Mouse (Mus musculus) CD8-positive naive resting alpha-beta T cell, adult 2 months (primary cell): Measurements from ENCODE around the gene Slco2a1.

ENCODE experiments used
- DNase-seq, 2 experiments: peaks; one replicate each; pipeline ENCODE4 v3.0.0; 2022; ENCODE audit warnings: low read depth in 2 of 2, low spot score in 2 of 2

The Slco2a1 gene

DNA sequence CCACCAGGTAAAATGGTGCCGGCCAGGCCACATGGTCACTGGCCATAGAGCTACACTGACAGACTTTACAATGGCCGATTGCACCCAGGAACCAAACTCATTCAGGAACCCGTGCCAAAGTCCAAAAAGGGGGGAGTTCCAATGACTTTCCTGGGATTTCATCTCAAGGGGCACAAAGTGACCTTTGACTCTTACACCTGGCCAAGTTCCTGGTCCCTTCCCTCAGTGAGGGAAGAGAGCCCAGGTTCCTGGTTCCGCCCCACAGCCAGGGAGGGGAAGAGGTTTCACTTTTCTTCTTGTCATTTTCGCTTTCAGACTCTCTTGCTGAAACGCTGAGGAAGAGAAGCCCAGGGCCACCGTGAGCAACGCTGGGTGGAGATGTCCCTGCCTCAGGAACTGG, at the start of gene Slco2a1:
Gene Slco2a1 (plus strand): TSS at position 251 of the 400 bp plus-strand sequence.
- DNase-seq: no peak

DNA sequence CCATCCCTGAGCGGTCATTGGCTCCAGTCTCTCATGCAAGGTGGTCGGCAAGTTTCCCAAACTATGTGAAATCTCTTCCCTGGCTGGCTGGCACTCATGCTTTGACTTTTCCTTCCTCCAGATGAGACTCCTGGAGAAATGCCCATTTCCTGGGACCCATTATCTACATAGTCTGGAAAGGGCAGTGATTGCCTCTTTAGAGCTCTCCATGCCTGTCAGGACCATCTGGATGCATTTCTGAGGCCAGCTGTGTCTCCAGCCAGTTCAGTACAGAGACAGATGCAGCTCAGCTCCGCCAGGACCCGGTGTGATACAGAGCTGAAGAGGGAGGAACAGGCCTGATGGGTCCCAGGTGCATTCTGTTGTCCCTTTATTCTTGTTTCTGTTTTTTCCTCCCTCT, 46.3 kb upstream of the Slco2a1 start:
- DNase-seq: no peak

- DNase-seq: no peak
These were observed 43.6 kb upstream of the Slco2a1 start for GRCm38 (mm10) chr9:102944891-102945290.

DNA sequence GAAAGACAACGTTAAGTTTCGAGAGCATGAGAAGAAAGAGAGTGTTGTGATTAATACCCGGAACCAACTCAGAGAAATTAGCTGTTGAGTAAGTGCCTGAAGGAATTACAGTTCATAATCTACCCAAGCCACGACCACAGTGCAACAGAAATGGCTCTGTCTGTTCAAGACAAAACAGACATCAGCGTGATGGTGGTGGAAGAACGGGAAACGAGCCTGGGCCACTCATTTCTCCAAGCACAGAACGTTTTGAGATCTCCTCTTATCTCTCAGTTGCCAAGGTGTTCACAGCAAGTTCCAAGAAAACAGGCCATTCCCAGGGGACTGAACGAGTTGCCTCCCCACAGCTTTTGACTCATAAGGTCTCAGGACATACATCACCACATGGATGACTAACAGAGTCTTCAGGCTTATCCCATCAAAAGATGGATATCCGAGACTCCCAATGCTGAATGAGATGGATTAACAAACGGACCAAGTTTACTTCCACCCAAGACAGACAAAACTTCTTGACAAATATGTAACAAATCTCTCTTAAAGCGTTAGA, 42.0 kb upstream of the Slco2a1 start:
- no peak for DNase-seq

DNA sequence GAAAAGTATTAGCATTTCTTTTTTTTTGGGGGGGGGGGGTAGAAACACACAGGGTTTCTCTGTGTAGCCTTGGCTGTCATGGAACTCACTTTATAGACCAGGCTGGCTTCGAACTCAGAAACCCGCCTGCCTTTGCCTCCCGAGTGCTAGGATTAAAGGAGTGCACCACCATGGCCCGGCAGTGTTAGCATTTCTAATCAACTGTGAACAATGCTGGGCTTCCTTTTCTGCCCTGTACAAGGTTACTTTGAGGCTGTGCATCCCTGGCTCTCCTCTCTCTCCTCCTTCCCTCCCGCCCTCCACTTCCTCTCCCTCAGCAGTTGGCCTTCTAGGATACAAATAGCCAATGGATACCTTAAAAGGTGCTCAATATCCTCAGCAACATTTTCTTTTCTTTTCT, 39.8 kb upstream of the Slco2a1 start:
- DNase-seq: no peak

DNA sequence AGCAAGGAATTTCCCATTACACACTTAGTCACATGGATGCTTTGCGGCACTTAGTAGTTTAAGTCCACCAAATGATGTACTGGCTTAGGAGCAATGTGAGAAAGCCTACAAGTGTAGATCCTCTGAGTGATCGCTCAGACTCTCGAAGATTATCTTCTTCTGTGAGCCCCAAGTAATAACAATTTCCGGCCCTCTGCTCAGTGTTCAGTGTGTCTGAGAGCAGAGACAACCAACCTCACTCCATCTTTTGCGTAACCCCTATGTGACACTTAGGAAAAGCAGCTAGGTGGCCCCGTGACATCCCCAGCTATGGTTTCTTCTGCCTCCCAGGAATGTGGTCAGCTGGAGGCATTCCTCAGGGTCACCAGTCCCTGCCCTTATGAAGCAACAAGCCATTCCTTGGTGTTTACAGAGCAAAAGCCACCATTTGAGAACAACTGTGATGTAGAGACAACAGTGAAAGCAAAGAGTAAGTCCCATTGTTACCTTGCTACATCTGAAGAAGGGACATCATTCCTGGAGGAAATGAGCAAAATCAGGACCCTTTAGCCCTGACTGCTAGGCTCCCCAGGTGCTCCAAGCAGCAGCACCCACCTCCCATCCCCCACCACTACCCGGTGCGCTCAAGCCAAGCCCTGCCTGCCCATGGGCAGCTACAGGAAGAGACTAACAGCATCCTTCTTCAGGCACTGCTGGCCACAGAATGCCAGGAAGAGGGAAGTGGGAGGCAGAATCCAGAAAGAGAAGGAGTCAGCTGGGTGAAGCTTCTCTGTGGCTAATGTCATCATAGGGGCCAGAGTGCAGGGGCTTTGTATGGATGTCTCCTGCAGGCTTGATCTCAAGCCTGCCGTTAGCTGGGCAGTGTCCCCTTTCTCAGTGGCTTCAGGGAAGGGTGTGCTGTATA, 37.2 kb upstream of the Slco2a1 start:
- DNase-seq: no peak

DNA sequence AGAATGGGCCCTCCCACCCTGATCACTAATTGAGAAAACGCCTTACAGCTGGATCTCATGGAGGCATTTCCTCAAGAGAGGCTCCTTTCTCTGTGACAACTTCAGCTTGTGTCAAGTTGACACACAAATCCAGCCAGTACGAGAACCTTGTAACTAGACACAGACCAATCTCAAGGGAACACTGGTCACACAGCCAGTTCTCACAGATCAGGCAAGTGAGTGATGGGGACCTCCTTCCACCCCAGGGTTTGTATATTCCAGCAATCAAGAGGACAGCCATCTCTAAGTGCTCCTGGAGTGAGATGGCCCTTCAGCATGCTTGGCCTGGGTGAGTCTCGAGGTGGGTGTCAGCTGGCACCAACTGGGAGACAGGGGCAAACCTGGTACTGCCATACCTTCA, 32.6 kb upstream of the Slco2a1 start:
- DNase-seq: no peak

DNA sequence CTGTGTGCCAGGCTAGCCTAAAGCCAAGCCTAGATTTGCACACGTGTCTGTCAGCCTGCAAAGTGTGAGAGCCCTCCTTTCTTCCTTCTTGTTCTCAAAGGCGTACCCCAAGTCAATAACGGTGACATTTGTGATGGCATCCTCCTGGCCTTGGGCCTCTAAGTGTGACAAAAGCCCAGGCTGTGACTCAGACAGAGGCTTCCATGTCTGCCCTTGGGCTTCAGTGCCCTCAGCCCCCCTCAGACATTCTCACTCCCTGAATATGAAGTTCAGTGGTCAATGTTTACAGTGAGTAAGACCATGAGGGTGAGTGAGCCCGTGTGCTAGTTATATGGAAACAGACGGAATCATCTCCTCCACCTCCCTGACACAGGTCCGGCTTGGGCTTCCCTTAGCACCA, 29.8 kb upstream of the Slco2a1 start:
- no peak for DNase-seq

DNA sequence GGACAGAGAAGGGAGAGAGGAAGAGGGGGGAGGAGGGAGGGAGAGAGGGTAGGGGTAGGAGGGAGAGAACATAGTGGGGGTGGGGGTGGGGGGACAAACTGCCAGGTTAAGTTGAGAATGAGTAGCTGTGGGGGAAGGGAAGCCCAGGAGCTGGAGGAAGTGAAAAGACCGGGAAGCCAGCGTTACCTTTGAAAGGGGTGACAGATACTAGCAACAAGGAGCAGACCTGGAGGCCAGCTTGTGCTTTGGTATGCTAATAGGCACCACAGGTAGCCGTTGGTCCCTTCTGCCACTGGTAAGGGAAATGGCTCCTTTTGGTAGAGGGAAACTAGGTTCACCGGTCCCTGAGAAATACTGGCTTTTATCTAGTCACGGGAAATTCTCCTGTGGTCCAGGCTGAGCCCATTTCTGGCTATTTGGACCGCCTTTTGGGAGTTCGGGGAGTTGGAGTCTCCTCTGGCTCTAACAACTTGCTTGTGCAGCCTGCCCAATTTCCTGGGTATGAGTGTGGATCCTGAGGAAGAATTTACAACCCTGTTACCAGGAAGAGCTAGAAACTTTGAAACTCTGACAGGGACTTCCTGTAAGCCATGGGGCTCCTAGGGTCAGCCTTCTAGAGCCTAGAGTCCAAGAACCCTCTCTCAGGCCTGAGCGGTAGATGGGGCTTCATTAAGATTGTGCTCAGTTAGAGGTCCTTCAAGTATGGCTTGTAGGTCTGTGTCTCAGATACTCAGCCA, 27.0 kb upstream of the Slco2a1 start:
- DNase-seq: no peak

- DNase-seq: no peak
These were observed 26.3 kb upstream of the Slco2a1 start for GRCm38 (mm10) chr9:102962093-102962788.

- no peak for DNase-seq
These were observed 25.2 kb upstream of the Slco2a1 start for GRCm38 (mm10) chr9:102963321-102963720.

DNA sequence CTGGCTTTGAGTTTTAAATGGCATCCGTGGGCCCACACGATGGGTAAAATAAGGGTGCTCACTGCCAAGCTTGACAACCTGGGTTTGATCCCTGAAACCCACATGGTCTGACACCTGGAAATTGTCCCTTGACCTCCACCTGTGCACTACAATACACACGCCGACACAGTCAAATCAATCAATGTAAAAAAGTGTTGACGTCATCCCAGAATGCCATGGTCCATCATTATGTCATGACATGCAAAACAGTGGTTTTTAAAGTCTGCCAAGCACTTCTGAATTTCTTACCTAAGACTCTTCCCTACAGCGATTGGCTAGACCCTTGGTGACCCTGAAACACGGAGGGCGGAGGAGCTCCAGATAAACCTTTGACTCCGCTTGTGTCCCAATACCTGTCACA, 23.9 kb upstream of the Slco2a1 start:
- DNase-seq: no peak

- no peak for DNase-seq
These were observed 16.0 kb upstream of the Slco2a1 start for GRCm38 (mm10) chr9:102972393-102973050.

GRCm38 (mm10) chr9:102975887-102976286, 12.6 kb upstream of the Slco2a1 start:
- DNase-seq: no peak

- no peak for DNase-seq
These were observed 11.4 kb upstream of the Slco2a1 start for GRCm38 (mm10) chr9:102977090-102977489.

DNA sequence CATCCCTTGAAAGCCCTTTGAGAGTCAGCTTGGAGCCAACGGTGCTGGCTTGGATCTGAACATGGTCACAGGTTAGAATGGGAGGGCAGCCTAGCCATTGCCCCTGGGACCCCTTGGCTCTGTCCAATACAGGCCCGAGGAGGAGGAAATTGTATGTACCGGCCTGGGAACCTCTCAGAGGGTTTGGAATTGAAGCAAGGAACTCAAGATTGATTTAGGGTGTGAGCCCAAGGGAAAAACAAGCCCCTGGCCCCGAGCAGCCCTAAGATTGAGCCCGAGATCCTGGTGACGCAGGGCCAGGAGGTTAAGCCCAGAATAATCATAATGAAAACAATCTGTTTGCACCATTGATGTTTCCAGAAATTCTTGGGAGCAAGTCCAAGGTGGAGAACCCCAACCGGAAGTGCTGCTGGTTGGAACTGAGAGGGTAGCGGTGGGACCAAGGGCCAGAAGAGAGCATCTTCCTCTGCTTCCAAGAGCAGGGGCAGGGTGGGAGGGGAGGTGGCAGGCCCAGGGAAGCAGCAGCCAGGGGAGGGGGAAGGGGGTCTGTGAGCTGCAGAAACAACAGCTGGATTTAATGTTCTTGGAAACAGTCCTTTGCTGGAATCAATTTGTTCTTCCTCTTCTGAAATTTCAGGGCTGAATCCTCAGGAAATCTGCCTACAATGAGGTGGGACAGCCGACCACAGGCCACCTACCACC, 10.6 kb upstream of the Slco2a1 start:
- no peak for DNase-seq

GRCm38 (mm10) chr9:102979011-102979700, 9.4 kb upstream of the Slco2a1 start:
- DNase-seq: no peak

GRCm38 (mm10) chr9:102979956-102980355, 8.6 kb upstream of the Slco2a1 start:
- DNase-seq: no peak

- no peak for DNase-seq
These were observed 8.1 kb upstream of the Slco2a1 start for GRCm38 (mm10) chr9:102980420-102980819.

- DNase-seq: no peak
These were observed 6.7 kb upstream of the Slco2a1 start for GRCm38 (mm10) chr9:102981791-102982190.
